Mouse (Mus musculus): ENCODE data around the gene Mrpl38. TPM values are rescaled to one million over a fixed set of nuclear protein-coding genes. Genes with fewer than 3 reads are reported as not detected.
"Not testable (repeated sequence)": the region's sequence is repeated elsewhere in the genome, so short reads cannot be mapped to it uniquely, and the experiment has no call there.

Mrpl38 gene
- polyA plus RNA-seq, 1 experiment from 2014 or later: 90.7 TPM

DNA sequence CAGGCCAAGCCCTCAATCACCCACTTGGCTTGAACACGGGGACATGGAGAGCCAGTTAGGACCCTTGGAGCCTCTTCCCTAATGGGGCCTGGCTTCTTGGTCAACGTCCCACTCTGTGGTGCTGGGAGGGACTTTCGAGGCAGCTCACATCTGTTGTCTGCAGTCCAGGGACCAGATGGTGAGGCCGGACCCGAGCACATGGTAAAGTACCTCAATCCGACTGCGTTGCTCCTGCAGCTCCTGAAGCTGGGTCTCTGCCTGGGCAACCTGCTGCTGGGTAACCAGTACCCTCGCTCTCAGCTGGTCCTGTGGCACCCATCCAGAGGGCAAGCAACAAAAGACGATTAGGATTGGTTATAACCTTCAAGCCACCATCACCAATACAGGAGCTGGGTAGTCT lies 10.7 kb downstream of the Mrpl38 start:
- H3K4me2 ChIP-seq: peak overlapping the region; percentile 41; the same call in 1 of the 2 replicates
- no peak for ATAC-seq (replicated peaks; ENCODE audit: insufficient number of reproducible peaks, insufficient read depth, low FRiP score, low read depth)
- H3K36me3 ChIP-seq: peaks cover 35% of the 10 kb centered on the region
- no peak overlapping the region; the same call in 1 of the 2 replicates for H3K9ac ChIP-seq
- peaks cover 46% of the 10 kb centered on the region for H3K4me1 ChIP-seq (replicated peaks)
- H3K27ac ChIP-seq: peak overlapping the region; percentile 39; the same call in 1 of the 2 replicates
- no peaks in the 10 kb centered on the region for H3K27me3 ChIP-seq
- WGBS: 77% methylated on average over 9 of the region's 9 CpGs
- no peaks in the 10 kb centered on the region for H3K9me3 ChIP-seq (replicated peaks)
- no peak overlapping the region for H3K4me3 ChIP-seq

DNA sequence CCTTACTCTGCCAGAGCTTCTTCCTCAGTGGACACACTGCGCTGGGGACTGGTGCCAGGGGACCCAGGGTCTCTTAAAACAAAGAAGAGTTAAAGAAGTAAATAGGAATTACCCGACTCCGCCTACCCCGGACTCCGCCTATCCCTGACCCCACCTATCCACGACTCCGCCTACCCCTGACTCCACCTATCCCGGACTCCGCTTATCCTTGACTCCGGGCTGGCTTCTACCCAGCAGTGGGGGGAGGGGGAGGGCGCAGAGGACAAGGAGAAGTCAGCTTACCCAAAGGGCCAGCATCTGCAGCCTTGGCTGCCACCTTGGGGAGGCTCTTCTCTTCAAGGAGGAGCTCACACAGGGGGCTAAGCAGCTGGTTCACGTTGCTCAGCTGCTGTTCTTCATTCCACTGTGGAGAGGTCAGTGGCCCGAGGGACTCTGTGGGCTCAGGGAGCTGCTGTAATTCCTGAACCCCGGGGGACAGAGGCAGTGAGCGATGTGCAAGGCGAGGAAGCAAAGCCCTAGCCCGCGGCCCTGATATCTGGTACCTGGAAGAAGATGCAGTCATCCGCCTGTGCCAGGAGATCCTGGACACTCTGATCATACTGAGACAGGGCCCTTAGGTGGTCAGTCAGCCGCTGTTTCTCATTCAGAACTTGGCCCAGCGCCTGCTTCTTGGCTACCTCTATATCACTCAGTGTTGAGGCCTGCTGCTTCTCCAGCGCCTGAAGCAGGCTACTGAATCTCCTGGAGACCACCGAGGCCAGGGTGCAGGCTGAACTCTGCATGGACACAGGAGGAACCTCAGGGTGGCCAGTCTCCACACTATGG lies 11.3 kb downstream of the Mrpl38 start, which contains the start of gene Trim47:
Trim47 (minus strand) TSS at position 55 of the 825 bp plus-strand sequence.
- H3K4me3 ChIP-seq: no peak within 1 kb of the TSS
- H3K27me3 ChIP-seq: no peaks in the 10 kb centered on the region
- no peaks in the 10 kb centered on the region for H3K9me3 ChIP-seq (replicated peaks)
- 22% methylated on average over 23 of the region's 23 CpGs for WGBS
- H3K36me3 ChIP-seq: peaks cover 39% of the 10 kb centered on the region
- ATAC-seq (replicated peaks; ENCODE audit: insufficient number of reproducible peaks, insufficient read depth, low FRiP score, low read depth): no peak; the same call in 1 of the 2 replicates
- H3K9ac ChIP-seq: peak within 1 kb of the TSS; percentile 9; the same call in 1 of the 2 replicates
- peak within 1 kb of the TSS; percentile 39; the same call in 1 of the 2 replicates for H3K27ac ChIP-seq
- peak within 1 kb of the TSS; percentile 41 for H3K4me2 ChIP-seq
- peaks cover 40% of the 10 kb centered on the region for H3K4me1 ChIP-seq (replicated peaks)

DNA sequence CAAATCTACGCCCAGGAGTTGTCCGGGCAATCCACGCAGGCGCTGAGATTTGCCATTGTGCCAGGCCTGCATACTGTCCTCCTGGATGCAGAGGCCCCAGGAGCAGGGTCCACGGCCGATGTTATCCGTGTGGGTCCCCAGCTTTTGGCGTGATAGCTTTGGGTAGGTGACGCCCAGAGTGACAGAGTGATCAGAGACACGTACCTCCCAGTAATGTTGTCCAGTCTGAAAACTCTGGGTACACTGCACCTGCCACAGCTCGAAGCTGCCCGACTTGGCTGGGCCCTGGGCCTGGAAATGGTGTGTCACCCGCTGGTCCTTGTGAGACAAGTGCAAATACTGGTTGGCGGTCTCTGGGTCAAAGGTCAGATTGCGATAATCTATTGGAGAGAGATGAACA lies 12.4 kb downstream of the Mrpl38 start:
- Histone ChIP-seq H3K9me3 (replicated peaks) (no peaks in the 10 kb centered on the region), H3K4me3 (no peak overlapping the region), H3K4me1 (replicated peaks) (peaks cover 31% of the 10 kb centered on the region), H3K9ac (no peak overlapping the region), H3K4me2 (no peak overlapping the region), H3K27ac (no peak overlapping the region), H3K27me3 (no peaks in the 10 kb centered on the region), H3K36me3 (peaks cover 36% of the 10 kb centered on the region)
- WGBS: 93% methylated on average over 15 of the region's 15 CpGs
- no peak for ATAC-seq (replicated peaks; ENCODE audit: insufficient number of reproducible peaks, insufficient read depth, low FRiP score, low read depth)

DNA sequence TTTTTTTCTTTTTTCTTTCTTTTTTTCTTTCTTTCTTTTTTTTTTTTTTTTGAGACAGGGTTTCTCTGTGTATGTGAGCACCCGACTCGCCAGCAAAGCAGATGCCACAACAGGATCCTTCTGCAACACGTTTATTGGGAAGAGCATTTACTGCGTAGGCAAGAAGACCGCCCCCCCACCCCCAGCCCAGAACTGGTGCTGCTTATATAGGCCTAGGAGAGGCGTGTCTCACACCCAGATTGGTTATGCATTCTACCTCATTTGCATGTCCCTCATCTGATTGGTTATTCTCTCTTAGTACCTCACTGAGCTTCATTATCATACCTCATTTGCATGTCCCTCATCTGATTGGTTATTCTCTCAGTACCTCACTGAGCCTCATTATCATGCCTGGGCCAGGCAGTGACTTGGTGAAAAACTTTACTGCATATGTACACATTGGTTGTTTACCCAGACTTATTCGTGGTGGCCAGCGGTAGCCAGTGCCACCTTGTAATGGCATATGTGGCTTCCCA lies 16.9 kb downstream of the Mrpl38 start:
- peaks cover 36% of the 10 kb centered on the region for H3K36me3 ChIP-seq
- H3K27ac ChIP-seq; H3K4me1 ChIP-seq (replicated peaks); H3K9ac ChIP-seq; H3K4me3 ChIP-seq; H3K9me3 ChIP-seq (replicated peaks); H3K27me3 ChIP-seq; ATAC-seq (replicated peaks; ENCODE audit: insufficient number of reproducible peaks, insufficient read depth, low FRiP score, low read depth); H3K4me2 ChIP-seq: not testable (repeated sequence)
- 92% methylated on average over 8 of the region's 8 CpGs for WGBS

DNA sequence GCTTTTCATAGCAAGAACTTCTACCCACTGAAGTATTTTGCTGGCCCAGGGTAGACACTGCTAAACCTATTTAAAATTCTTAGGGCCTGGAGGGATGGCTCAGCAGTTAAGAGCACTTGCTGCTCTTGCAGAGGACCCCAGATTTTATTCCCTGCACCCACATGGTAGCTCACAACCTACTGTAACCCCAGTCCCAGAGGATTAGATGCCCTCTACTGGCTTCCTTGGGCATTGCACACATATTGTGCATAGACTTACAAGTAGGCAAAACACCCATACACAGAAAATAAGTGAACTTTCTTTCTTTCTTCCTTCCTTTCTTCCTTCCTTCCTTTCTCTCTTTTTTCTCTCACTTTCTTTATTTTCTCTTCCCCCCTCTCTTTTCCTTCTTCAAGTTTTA lies 20.8 kb downstream of the Mrpl38 start:
- Histone ChIP-seq H3K4me3 (no peak overlapping the region), H3K4me2 (no peak overlapping the region), H3K27me3 (no peaks in the 10 kb centered on the region), H3K27ac (no peak overlapping the region), H3K4me1 (replicated peaks) (no peaks in the 10 kb centered on the region), H3K9ac (no peak overlapping the region), H3K36me3 (peaks cover 10% of the 10 kb centered on the region; the same call in 1 of the 2 replicates), H3K9me3 (replicated peaks) (no peaks in the 10 kb centered on the region)
- no peak for ATAC-seq (replicated peaks; ENCODE audit: insufficient number of reproducible peaks, insufficient read depth, low FRiP score, low read depth)

DNA sequence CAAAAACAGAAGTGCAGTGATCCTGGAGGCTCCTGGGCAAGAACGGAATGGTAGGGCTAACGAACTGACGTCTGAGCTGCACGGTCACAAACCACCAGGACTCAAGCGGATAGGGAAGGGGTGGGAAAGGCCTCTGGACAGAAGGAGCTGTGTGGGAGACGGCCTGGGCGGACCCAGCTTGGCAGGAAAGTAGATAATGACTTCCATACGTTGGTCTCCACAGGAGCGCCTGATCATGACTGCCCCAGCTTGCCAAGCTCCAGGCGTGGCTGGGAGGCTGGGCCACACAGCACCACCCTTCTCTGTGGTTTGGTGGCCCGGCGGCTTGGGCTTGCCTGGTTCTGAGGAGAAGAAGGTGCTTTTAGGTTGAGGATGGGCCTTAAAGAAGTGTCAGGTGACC lies 21.4 kb downstream of the Mrpl38 start:
- Histone ChIP-seq H3K9ac (no peak overlapping the region), H3K4me3 (no peak overlapping the region), H3K4me2 (no peak overlapping the region), H3K4me1 (replicated peaks) (no peaks in the 10 kb centered on the region), H3K9me3 (replicated peaks) (no peaks in the 10 kb centered on the region), H3K27me3 (no peaks in the 10 kb centered on the region), H3K27ac (0 out of 2 replicates have a peak overlapping the region, but pooled peaks have one; percentile 11), H3K36me3 (peaks cover 4% of the 10 kb centered on the region; the same call in 1 of the 2 replicates)
- WGBS: 63% methylated on average over 12 of the region's 12 CpGs
- ATAC-seq (replicated peaks; ENCODE audit: insufficient number of reproducible peaks, insufficient read depth, low FRiP score, low read depth): 0 out of 2 replicates have a peak, but pooled peaks have one; percentile 47

DNA sequence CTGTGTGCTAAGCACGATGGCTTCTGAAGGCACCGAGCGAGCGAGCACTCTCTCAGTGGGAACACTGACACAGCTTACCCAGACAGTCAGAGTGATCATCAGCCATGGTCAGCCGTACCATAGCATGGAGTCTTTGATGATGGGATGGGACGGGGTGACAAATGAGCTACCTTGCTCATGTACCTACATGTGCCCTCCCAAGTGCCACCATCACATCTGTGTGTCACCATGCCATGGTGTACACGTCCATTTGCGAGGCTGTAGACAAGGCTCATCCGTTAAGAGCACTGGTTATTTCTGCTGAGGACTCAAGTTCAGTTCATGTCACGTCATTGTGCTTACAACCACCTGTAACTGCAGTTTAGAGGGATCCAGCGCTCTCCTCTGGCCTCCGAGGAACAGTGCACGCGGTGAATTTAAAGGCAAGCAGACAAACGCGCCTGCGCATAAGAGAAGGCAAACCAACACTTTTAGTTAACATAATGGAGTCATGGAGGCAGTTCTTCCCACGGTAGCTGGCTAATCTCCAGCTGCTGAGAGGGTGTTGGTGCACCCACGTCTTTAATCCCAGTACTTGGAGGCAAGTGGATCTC lies 27.0 kb downstream of the Mrpl38 start:
- no peaks in the 10 kb centered on the region for H3K9me3 ChIP-seq (replicated peaks)
- peaks cover 32% of the 10 kb centered on the region for H3K4me1 ChIP-seq (replicated peaks)
- no peaks in the 10 kb centered on the region for H3K36me3 ChIP-seq
- 88% methylated on average over 19 of the region's 19 CpGs for WGBS
- H3K4me3 ChIP-seq: no peak overlapping the region
- H3K27ac ChIP-seq: no peak overlapping the region
- no peak for ATAC-seq (replicated peaks; ENCODE audit: insufficient number of reproducible peaks, insufficient read depth, low FRiP score, low read depth)
- H3K4me2 ChIP-seq: no peak overlapping the region
- no peak overlapping the region for H3K9ac ChIP-seq
- no peaks in the 10 kb centered on the region for H3K27me3 ChIP-seq

DNA sequence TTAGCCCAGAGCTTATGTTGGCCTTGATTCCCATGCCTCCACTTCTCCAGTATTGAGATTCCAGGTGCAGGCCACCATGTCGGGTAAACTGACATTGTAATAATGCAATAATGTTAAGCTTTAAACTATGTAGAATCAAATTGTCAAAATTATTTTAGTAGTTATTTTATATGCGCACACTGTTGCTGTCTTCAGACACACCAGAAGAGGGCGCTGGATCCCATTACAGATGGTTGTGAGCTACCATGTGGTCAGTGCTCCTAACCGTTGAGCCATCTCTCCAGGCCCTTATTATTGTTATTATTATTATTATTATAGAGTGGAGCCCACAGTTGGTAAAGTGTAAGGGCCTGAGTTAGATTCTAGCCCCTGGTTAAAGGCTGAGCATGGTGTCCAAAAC lies 27.6 kb downstream of the Mrpl38 start:
- no peak for ATAC-seq (replicated peaks; ENCODE audit: insufficient number of reproducible peaks, insufficient read depth, low FRiP score, low read depth)
- H3K27me3 ChIP-seq: no peaks in the 10 kb centered on the region
- peaks cover 39% of the 10 kb centered on the region for H3K4me1 ChIP-seq (replicated peaks)
- no peaks in the 10 kb centered on the region for H3K9me3 ChIP-seq (replicated peaks)
- WGBS: 79% methylated on average over 4 of the region's 4 CpGs
- no peak overlapping the region for H3K9ac ChIP-seq
- peaks cover 3% of the 10 kb centered on the region; the same call in 1 of the 2 replicates for H3K36me3 ChIP-seq
- peak overlapping the region; percentile 96 for H3K27ac ChIP-seq
- H3K4me3 ChIP-seq: peak overlapping the region; percentile 85
- H3K4me2 ChIP-seq: peak overlapping the region; percentile 81

DNA sequence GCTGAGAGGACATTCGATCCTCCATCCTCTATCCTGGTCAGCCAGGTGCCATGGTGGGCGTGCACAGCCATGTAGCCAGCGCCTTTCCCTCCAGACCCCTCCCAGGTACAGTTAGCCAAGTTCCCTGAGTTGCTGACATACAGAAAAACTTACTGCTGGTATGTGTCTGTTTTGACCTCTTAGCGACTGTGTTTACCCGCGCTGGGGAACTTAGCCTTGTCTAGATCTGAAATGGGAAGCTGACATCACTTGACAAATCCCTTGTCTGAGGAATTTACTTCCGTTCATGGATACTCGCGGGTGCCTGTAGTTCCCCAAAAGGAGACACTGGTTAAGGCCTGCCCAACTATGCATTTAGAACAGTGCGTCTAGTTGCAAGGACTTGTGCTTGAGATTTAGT lies 28.1 kb downstream of the Mrpl38 start:
- peaks cover 8% of the 10 kb centered on the region for H3K36me3 ChIP-seq
- ATAC-seq (replicated peaks; ENCODE audit: insufficient number of reproducible peaks, insufficient read depth, low FRiP score, low read depth): peak; percentile 20
- H3K4me3 ChIP-seq: peak overlapping the region; percentile 85
- peaks cover 44% of the 10 kb centered on the region for H3K4me1 ChIP-seq (replicated peaks)
- H3K27me3 ChIP-seq: no peaks in the 10 kb centered on the region
- H3K9ac ChIP-seq: peak overlapping the region; percentile 83
- H3K9me3 ChIP-seq (replicated peaks): no peaks in the 10 kb centered on the region
- H3K27ac ChIP-seq: peak overlapping the region; percentile 96
- 6% methylated on average over 10 of the region's 10 CpGs for WGBS
- peak overlapping the region; percentile 81 for H3K4me2 ChIP-seq

DNA sequence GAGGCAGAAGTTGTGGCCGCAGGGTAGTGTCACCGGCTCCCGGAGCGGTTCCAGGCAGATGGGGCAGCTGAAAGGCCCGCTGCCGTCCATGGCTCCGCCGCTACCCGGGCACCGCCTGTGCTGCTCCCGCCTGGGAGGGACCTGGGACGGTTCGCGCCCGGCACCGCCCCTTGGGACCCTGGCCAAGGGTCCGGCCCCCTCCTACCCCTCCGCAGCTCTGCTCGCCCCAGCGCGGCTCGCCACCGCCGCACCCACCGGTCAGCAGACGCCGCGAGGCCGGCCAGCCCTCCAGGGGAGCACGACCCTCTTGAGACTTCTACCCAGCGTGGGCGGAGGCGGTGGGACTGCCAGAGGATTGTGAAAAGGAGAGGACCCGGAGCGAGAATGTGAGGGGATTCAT lies 28.5 kb downstream of the Mrpl38 start:
- H3K4me3 ChIP-seq: peak overlapping the region; percentile 85
- peak overlapping the region; percentile 81 for H3K4me2 ChIP-seq
- H3K9me3 ChIP-seq (replicated peaks): no peaks in the 10 kb centered on the region
- H3K36me3 ChIP-seq: peaks cover 10% of the 10 kb centered on the region
- peak overlapping the region; percentile 96 for H3K27ac ChIP-seq
- H3K27me3 ChIP-seq: no peaks in the 10 kb centered on the region
- WGBS: under 1% methylated on average over 35 of the region's 35 CpGs
- peaks cover 47% of the 10 kb centered on the region for H3K4me1 ChIP-seq (replicated peaks)
- peak overlapping the region; percentile 83 for H3K9ac ChIP-seq
- ATAC-seq (replicated peaks; ENCODE audit: insufficient number of reproducible peaks, insufficient read depth, low FRiP score, low read depth): peak; percentile 90

DNA sequence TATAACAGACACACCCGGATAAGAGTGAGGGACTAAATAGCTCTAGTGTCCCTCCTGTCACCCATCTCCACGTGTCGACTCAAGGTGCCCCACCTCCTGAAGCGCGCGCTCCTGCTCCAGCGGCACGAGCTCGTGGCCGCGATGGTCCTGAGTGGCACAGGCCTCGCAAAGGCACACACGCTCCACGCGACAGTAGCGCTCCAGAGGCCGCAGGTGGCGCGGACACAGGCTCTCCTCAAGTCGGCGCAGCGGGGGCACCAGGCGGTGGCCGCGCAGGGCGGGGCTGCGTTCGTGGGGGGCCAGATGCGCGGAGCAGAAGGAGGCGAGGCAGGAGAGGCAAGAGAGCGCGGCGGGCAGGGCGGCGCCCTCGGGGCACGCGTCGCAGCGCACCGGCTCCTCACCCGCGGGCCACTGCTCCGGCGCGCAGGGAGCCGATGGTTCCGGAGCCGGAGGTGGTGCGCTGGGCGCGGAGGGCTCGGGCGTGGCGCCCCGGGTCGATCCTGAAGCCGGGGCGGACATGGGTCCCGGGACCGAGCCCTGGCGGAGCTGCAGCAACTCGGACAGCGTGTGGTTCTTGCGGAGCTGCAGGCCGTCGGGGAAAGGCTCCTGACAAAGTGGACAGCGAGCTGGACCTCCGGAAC lies 29.1 kb downstream of the Mrpl38 start:
- peak overlapping the region; percentile 96 for H3K27ac ChIP-seq
- peak overlapping the region; percentile 81 for H3K4me2 ChIP-seq
- under 1% methylated on average over 69 of the region's 70 CpGs for WGBS
- ATAC-seq (replicated peaks; ENCODE audit: insufficient number of reproducible peaks, insufficient read depth, low FRiP score, low read depth): peak; percentile 37
- H3K27me3 ChIP-seq: no peaks in the 10 kb centered on the region
- peak overlapping the region; percentile 83 for H3K9ac ChIP-seq
- peaks cover 10% of the 10 kb centered on the region for H3K36me3 ChIP-seq
- peaks cover 52% of the 10 kb centered on the region for H3K4me1 ChIP-seq (replicated peaks)
- no peaks in the 10 kb centered on the region for H3K9me3 ChIP-seq (replicated peaks)
- peak overlapping the region; percentile 85 for H3K4me3 ChIP-seq

All from heart, embryonic 15.5 days (tissue).